Mouse (Mus musculus) neural tube, embryonic 14.5 days (tissue): ENCODE measurements around the gene Gm9945. TPM values are rescaled to one million over a fixed set of nuclear protein-coding genes. Genes with fewer than 3 reads are reported as not detected.

Experiments
- ATAC-seq: fragments of 200-750 bp; cut with Nextera tagmentation; 2 replicates; pipeline ENCODE4 v1.8.0; 2017; ENCODE audit warnings: low read depth, mild to moderate bottlenecking, moderate TSS enrichment, moderate library complexity
- H3K27ac ChIP-seq: fragments of 300-500 bp; sonication (generic); 2 replicates; pipeline ENCODE4 v1.5.1; 2014; ENCODE audit warnings: low read depth, mild to moderate bottlenecking, control low read depth, low read length, moderate library complexity, mixed read lengths
- H3K27me3 ChIP-seq: fragments of 300-500 bp; sonication (generic); 2 replicates; pipeline ENCODE4 v1.6.1; 2014; ENCODE audit warnings: low read length; ENCODE audit not compliant: control insufficient read depth, insufficient read depth
- H3K36me3 ChIP-seq: fragments of 300-500 bp; sonication (generic); 2 replicates; pipeline ENCODE4 v1.6.1; 2014; ENCODE audit warnings: low read length, mixed read lengths; ENCODE audit not compliant: control insufficient read depth, insufficient read depth
- H3K4me1 ChIP-seq: fragments of 300-500 bp; sonication (generic); 2 replicates; pipeline ENCODE4 v1.6.1; 2014; ENCODE audit warnings: low read length; ENCODE audit not compliant: control insufficient read depth, insufficient read depth
- H3K4me2 ChIP-seq: fragments of 300-500 bp; sonication (generic); 2 replicates; pipeline ENCODE4 v1.6.1; 2014; ENCODE audit warnings: mild to moderate bottlenecking, low read depth, low read length, control low read depth
- H3K4me3 ChIP-seq: fragments of 300-500 bp; sonication (generic); 2 replicates; pipeline ENCODE4 v1.5.1; 2014; ENCODE audit warnings: low read depth, low read length, control low read depth, mixed read lengths
- H3K9ac ChIP-seq: fragments of 300-500 bp; sonication (generic); replicated peaks from 2 replicates; pipeline ENCODE4 v1.6.1; 2014; ENCODE audit warnings: low read depth, mild to moderate bottlenecking, control low read depth, low read length, mixed read lengths
- H3K9me3 ChIP-seq: fragments of 300-500 bp; sonication (generic); 2 replicates; pipeline ENCODE4 v1.6.1; 2016; ENCODE audit warnings: low read length; ENCODE audit not compliant: control insufficient read depth
- WGBS: fragments of 180-500 bp; shearing (Covaris S2); extraction: QIAGEN DNeasy Blood & Tissue Kit; methylation state at CpG from one replicate; pipeline ENCODE4 v1.1.7; 2014; 5-methylcytosine and 5-hydroxymethylcytosine counted together
- polyA plus RNA-seq: library from polyadenylated mRNA; unstranded; fragments of >200 nt; fragmentation: Nextera tagmentation; extraction: Ambion mirVana; gene quantifications from 2 replicates; pipeline ENCODE4 v1.2.1, GENCODE M21; 2014

Gene Gm9945
- polyA plus RNA-seq, 1 experiment from 2014 or later: 0.23 TPM

DNA sequence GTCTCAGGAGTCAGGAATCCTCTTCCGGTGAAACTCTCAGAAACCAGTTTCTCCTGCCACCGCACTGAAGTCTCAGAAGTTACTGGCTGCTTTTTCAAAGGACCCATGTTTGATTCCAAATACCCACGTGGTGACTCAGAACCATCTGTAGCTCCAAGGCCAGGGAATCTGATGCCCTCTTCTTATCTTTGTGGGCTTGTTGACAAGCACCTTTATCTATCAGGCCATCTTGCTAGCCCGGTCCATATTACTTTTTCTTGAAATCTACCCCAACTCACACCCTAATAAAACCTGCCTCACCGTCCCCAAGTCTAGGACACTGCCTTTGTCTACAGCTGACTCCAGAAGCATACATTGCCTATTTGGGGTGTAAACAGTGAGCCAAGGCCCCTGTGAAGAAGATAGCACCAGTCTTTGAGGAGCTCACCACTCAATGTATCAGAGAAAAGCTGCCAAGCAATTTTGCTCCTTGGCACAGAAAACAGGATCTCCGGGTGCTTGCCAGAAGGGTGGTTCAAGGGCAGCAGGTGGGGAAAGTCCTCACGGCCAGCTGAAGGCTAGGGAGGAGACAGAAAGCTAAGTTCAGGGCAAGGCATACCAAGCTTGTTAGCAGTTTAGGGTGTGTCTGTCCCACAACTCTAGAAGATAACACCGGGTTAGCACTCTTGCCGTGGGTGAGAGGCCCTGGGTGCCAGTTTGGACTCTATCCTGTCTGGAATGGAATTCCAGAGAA is 3.4 kb downstream of the Gm9945 start:
- no peak for ATAC-seq
- H3K36me3 ChIP-seq: no peaks in the 10 kb centered on the region
- H3K4me3 ChIP-seq: no peak overlapping the region
- no peak overlapping the region for H3K27ac ChIP-seq
- WGBS: 82% methylated on average over 9 of the region's 9 CpGs
- no peaks in the 10 kb centered on the region for H3K9me3 ChIP-seq
- peaks cover 16% of the 10 kb centered on the region for H3K4me1 ChIP-seq
- no peak overlapping the region for H3K4me2 ChIP-seq
- H3K27me3 ChIP-seq: peaks cover 31% of the 10 kb centered on the region
- H3K9ac ChIP-seq: no peak overlapping the region

DNA sequence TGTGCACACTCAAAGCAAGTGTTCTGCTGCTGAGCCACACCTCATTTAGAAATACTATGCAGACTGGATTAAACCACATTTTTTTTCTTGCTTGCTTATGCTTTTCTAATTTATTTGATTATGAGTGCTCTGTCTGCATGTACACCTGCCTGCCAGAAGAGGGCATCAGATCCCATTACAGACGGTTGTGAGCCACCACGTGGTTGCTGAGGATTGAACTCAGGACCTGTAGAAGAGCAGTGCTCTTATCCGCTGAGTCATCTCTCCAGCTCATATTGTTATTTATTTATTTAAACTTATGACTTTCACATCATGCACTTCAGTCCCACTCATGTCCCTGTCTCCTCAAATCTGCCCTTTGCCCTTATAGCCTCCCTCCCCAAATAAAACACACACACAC is 5.8 kb downstream of the Gm9945 start:
- H3K9me3 ChIP-seq: no peaks in the 10 kb centered on the region
- WGBS: 47% methylated on average over 3 of the region's 3 CpGs
- H3K36me3 ChIP-seq: no peaks in the 10 kb centered on the region
- no peak overlapping the region for H3K4me3 ChIP-seq
- ATAC-seq: no peak
- peaks cover 13% of the 10 kb centered on the region for H3K27me3 ChIP-seq
- no peaks in the 10 kb centered on the region for H3K4me1 ChIP-seq
- H3K27ac ChIP-seq: no peak overlapping the region
- no peak overlapping the region for H3K4me2 ChIP-seq
- no peak overlapping the region for H3K9ac ChIP-seq

DNA sequence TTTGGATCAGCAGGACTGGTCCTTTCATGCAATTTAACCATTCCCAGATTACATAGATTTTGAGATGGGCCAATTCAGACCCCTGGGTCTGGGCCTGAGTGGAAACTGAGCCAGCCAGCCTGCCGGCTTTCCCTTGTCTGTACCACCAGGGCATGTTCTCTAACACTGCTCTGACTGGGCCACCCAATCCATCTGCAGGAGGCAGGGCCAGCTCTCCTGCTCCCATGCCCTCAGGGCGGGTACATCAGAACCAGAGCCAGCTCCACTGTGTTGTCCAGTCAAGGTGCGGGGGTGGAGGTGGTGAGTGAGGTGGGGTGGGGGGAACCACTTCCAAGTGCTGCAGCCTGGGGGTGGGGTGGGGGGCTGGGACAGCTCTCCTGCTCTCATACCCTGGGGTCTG is 6.4 kb downstream of the Gm9945 start:
- Histone ChIP-seq H3K36me3 (no peaks in the 10 kb centered on the region), H3K4me3 (no peak overlapping the region), H3K27me3 (peaks cover 11% of the 10 kb centered on the region), H3K4me1 (no peaks in the 10 kb centered on the region), H3K4me2 (no peak overlapping the region), H3K9ac (no peak overlapping the region), H3K9me3 (no peaks in the 10 kb centered on the region), H3K27ac (no peak overlapping the region)
- ATAC-seq: no peak
- WGBS: 77% methylated on average over 3 of the region's 3 CpGs

DNA sequence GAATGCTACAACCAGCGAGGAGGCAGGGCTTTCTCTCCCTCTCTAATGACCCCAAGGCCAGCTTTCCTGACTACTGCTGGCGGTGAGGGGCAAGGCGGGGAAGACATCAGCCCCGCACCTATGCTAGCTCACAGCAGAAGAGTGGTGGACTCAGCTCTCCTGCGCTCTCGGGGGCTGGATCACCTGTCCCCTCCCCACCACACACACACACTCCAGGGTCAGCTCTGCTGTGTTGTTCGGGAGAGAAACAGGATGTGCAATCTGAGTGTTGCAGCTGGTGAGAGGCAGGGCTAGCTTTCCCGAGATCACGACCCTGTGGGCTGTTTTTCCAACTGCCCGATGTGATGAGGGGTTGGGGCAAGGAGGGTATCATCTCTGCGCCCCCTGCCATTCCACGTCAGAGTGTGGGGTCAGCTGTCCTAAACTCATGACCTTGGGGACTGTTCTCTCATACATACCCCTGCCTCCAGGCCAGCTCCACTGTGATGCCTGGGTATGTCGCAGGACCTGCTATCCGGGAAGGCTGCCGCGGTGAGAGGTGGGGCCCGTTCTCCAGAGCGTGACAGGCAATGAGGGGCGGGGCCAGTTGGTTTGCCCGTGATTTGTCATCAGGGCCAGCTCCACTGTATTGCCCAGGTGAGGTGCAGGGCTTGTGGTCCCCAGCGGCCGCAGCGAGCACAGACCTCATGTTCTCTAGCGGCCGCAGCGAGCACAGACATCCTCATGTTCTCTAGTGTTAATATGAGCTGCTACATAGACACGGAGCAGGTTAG is 7.0 kb downstream of the Gm9945 start:
- H3K27ac ChIP-seq: no peak overlapping the region
- H3K9ac ChIP-seq: 0 out of 2 replicates have a peak overlapping the region, but pooled peaks have one; percentile 16
- H3K4me3 ChIP-seq: no peak overlapping the region
- peak overlapping the region; percentile 32 for H3K4me2 ChIP-seq
- ATAC-seq: peak; percentile 54
- no peaks in the 10 kb centered on the region for H3K4me1 ChIP-seq
- no peaks in the 10 kb centered on the region for H3K9me3 ChIP-seq
- no peaks in the 10 kb centered on the region for H3K36me3 ChIP-seq
- 14% methylated on average over 27 of the region's 27 CpGs for WGBS
- peaks cover 7% of the 10 kb centered on the region for H3K27me3 ChIP-seq

DNA sequence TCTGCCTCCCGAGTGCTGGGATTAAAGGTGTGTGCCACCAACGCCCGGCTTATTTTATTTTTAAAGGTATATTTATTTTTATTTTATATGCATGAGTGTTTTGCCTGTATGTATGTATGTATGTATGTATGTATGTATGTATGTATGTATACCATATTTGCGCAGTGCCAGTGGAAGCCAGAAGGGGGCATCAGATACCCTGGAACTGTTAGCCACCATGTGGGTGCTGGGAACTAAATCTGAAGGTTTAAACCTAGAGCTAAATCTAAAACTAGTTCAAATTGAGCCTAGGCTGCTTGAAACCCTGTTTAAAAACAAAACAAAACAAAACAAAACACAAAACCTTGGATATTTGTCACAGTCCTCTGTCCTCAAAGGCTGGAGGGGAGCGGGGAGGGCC is 9.0 kb downstream of the Gm9945 start:
- H3K4me3 ChIP-seq: no peak overlapping the region
- peaks cover 7% of the 10 kb centered on the region for H3K27me3 ChIP-seq
- no peaks in the 10 kb centered on the region for H3K4me1 ChIP-seq
- no peak overlapping the region for H3K27ac ChIP-seq
- no peak for ATAC-seq
- no peaks in the 10 kb centered on the region for H3K9me3 ChIP-seq
- H3K36me3 ChIP-seq: no peaks in the 10 kb centered on the region
- WGBS: 98% methylated on average over 5 of the region's 5 CpGs
- no peak overlapping the region for H3K4me2 ChIP-seq
- H3K9ac ChIP-seq: no peak overlapping the region

DNA sequence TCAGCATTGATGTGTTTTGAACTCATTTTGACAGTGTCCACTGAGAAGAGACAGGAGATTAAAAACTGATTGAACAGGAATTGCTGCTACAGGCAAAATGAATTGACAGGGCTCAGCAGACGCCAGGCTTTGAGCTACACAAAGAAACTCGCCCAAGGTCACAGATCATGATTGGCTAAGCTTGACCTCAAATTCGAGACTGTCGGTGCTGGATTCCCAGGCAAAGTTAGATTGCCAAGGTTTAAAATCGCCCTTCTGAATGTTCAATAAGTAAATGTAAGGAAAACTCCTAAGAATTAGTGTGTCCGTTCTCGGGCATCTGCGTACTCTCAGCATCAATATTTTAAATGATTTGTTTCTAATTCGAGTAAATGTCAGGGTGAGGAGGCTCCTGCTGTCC is 9.5 kb downstream of the Gm9945 start:
- no peak overlapping the region for H3K27ac ChIP-seq
- no peak overlapping the region for H3K9ac ChIP-seq
- no peak for ATAC-seq
- H3K9me3 ChIP-seq: no peaks in the 10 kb centered on the region
- 76% methylated on average over 9 of the region's 9 CpGs for WGBS
- H3K4me1 ChIP-seq: no peaks in the 10 kb centered on the region
- no peak overlapping the region for H3K4me2 ChIP-seq
- no peak overlapping the region for H3K4me3 ChIP-seq
- H3K27me3 ChIP-seq: peaks cover 7% of the 10 kb centered on the region
- no peaks in the 10 kb centered on the region for H3K36me3 ChIP-seq

DNA sequence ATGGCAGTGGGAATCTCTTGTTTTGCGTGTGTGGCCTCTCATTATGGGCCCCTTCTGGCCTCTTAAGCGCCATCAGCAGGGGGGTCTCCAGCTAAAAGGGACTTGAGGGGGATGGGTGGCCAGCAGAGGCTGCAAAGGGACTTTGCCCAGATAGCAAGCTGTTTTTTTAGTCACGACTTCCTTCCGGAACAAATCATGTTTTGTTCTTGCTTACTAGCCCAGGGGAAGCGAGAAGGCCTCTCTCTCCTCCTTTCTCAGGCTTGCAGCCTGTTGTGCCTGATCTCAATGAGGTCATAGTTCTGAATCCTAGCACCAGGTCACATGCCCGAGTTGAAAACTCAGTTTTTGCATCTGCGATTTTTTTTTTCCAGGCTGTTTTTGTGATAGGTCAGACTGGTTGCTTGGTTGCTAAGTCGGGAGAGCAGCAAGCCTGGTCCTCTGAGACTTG is 12.0 kb downstream of the Gm9945 start:
- no peak overlapping the region for H3K4me3 ChIP-seq
- no peak overlapping the region for H3K4me2 ChIP-seq
- WGBS: 5% methylated on average over 8 of the region's 8 CpGs
- no peak overlapping the region for H3K9ac ChIP-seq
- no peaks in the 10 kb centered on the region for H3K36me3 ChIP-seq
- no peak overlapping the region for H3K27ac ChIP-seq
- H3K4me1 ChIP-seq: peaks cover 3% of the 10 kb centered on the region; the same call in 1 of the 2 replicates
- H3K27me3 ChIP-seq: peaks cover 3% of the 10 kb centered on the region
- ATAC-seq: peak; percentile 60; the same call in 1 of the 2 replicates
- H3K9me3 ChIP-seq: no peaks in the 10 kb centered on the region

DNA sequence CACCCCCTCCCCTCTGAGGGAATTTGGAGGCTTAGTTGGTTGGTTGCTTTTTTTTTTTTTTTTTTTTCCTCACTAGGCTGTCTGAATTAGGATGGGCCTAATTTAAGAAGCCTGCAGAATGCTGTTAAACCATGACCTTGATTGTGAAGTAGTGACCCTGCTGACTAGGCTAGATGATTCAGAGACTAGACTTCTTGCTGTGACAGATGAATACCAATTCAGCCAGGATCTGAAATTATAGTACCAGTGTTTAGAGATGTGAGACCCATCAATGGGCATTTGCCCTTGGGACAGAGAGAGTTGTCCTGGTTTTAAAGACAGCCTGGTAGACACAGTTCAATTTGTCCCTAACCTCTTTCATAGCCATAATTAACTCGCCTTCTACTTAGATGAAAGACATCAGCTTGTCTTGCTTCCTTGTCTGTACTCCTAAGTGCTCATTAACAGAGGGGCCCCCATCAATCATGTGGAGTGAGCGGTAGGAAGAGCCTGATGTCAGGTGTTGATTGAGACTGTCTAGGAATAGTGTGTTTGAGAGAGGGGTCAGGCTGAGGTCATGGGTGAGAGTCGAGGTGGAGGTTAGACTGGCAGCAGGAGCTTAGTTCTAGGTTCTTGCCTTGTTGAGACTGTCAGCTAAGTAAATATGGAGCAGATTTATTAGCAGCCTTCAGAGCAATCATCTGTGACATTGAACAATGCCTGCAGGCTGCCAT is 13.4 kb downstream of the Gm9945 start:
- Histone ChIP-seq H3K9ac (no peak overlapping the region), H3K9me3 (no peaks in the 10 kb centered on the region), H3K27ac (no peak overlapping the region), H3K4me3 (no peak overlapping the region), H3K4me2 (no peak overlapping the region), H3K4me1 (peaks cover 3% of the 10 kb centered on the region; the same call in 1 of the 2 replicates), H3K36me3 (no peaks in the 10 kb centered on the region), H3K27me3 (no peaks in the 10 kb centered on the region)
- whole genome bisulfite sequencing: 6% methylated on average over 3 of the region's 3 CpGs
- no peak for ATAC-seq
